Mouse (Mus musculus): Measurements from ENCODE around the gene Gm11992.

GRCm38 (mm10) chr11:9060484-9060883 is 12.1 kb downstream of the Gm11992 start:
- no peak for TF ChIP-seq CTCF (IDR thresholded peaks at IDR 0.05; ENCODE audit: low read depth, low read length)
- TF ChIP-seq POLR2A (IDR thresholded peaks at IDR 0.05; ENCODE audit: insufficient read depth, low read length), result no peak
- TF ChIP-seq EP300 (IDR thresholded peaks at IDR 0.05; ENCODE audit: insufficient read depth, low read depth, low read length), result no peak
